Mouse (Mus musculus) megakaryocyte, embryonic 14.5 days (primary cell): ENCODE data around the gene Cttnbp2.

ENCODE experiments used
- FLI1 ChIP-seq: IDR thresholded peaks from 2 replicates; pipeline ENCODE4 v1.6.1; 2012; ENCODE audit warnings: low read length, inconsistent platforms, mixed read lengths
- GATA1 ChIP-seq: IDR thresholded peaks from 3 replicates; pipeline ENCODE4 v1.6.1; 2012; ENCODE audit warnings: mixed read lengths, low read length, inconsistent platforms, borderline replicate concordance

DNA sequence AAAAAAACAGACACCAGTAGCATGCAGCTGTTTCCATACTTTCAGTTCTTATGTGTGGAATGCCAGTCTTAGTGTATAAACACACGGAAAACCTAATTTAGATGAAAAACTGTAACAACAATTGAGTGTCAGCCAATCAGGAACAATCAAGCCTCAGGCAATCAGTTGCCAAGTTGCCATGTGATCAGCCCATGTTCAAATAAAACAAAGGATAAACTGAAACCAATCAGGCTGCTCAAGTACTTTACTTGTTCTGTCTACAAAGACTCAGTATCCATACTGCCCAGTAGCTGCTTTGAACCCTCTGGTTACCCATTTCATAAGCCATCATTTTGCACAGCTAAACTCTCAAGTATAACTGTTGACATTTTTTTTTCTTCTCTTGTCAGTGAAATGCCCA lies 21.7 kb downstream of the Cttnbp2 start:
- TF ChIP-seq GATA1 (no peak), FLI1 (no peak)
